Mouse (Mus musculus) neural tube, embryonic 10.5 days (tissue): ENCODE data around the gene Gm27029.
"Not testable (repeated sequence)": the region's sequence is repeated elsewhere in the genome, so short reads cannot be mapped to it uniquely, and the experiment has no call there.

Experiments used
- DNase-seq: peaks from one replicate; pipeline ENCODE4 v3.0.0-alpha.2; 2017; ENCODE audit warnings: low spot score; ENCODE audit errors: extremely low spot score

The Gm27029 gene

DNA sequence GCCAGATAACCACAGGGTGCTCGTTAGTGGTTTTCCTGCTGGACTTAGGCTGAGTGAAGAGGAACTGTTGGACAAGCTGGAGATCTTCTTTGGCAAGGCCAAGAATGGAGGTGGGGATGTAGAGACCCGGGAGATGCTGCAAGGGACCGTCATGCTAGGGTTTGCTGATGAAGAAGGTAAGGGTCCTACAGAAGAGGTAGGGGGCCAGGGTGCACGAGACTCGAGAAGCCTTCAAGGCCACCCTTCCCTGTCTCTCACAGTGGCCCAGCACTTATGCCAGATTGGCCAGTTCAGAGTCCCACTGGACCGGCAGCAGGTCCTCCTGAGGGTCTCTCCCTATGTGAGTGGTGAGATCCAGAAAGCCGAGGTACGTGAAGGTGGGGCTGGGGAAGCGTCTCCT lies 33.0 kb upstream of the Gm27029 start:
- DNase-seq, result no peak

DNA sequence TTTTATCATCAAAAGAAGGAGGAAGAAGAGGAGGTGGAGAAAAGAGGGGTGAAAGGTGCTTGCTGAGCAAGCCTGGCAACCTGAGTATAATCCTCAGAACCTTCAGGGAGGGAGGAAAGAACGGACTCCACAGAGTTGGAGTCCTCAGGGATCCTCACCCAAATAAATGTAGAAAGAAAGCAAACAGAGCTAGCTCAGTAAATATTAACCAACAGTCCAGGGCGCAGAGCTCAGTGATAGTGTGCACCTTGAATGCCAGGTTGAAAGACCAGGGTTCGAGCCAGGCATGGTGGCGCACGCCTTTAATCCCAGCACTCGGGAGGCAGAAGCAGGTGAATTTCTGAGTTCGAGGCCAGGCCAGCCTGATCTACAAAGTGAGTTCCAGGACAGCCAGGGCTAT lies 31.0 kb upstream of the Gm27029 start:
- no peak for DNase-seq

DNA sequence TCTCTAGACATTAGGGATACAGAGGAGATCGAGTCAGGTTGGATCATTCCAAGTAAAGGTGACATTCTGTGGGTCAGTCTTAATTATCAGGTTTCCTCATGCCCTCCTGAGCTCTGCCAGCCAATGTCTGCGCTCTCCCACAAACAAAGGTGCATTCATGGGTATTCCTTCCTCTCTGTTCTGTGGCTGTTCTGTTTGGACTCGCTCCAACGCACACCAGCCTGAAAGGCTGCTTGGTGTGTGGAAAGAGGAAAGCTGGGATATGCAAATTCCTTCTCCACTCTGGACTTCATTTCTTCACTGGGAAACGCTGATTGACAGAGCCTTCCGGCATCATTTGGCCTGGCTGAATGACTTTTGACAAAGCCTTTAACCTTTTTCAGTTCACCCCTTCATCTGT lies 30.1 kb upstream of the Gm27029 start:
- DNase-seq, result no peak

DNA sequence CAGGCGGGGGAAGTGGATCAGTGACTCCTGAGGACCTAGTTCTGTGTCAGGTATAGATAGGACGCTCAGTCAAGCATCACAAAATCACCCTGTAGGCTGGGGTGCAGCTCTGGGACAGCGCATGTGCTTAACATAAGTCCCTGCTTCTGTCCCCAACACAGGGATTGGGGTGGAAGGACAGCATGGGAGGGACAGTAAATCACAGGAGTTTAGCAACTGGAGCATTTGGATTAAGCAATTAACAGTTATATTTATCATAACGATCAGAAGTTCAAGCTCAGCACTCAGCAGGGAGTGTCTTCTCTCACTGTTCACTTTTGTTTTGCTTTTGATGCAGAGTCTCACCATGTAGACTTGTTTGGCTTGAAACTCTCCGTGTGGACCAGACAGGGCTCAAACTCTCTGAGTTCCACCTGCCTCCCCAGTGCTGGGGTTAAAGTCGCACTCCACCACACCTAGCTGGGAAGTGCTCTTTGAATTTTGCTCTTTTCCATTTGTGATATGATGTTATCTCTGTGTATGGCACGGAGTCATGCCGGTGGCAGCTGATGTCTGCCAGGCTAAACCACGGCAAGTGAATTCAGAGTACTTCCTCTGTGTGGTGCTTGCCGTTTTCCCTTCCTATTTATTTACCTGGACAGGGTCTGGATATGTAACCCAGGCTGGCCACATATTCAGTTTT lies 27.6 kb upstream of the Gm27029 start:
- DNase-seq, result no peak

DNA sequence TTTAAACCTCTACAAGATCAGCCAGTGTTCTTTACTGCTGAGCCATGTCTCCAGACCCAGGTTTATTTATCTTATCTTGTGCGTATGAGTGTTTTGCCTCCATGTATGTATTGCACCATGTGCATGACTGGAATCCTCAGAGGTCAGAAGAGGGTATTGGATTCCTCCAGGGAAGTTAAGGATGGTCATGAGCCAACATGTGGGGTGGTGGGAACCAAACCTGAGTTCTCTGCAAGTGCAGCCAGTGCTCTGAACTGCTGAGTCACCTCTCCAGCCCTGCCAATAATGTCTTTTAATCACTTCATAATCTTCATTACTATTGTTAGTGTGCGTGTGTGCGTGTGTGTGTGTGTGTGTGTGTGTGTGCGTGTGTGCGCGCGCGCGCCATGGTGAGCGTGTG lies 26.9 kb upstream of the Gm27029 start:
- DNase-seq, result no peak

DNA sequence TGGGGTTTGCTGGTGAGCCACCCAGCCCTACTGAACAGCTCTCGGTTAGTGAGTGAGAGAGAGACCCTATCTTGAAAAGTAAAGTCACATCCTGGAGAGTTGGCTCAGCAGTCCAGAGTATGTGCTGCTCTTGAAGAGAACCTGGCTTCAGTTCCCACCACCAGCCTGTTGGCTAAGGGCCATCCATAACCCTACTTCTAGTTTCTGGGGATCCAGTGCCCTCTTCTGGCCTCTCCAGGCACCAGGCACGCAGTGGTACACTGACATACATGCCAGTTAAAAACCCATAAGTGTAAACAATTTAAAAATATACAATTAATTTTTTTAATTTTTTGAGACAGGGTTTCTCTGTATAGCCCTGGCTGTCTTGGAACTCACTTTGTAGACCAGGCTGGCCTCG lies 25.8 kb upstream of the Gm27029 start:
- DNase-seq, result no peak

DNA sequence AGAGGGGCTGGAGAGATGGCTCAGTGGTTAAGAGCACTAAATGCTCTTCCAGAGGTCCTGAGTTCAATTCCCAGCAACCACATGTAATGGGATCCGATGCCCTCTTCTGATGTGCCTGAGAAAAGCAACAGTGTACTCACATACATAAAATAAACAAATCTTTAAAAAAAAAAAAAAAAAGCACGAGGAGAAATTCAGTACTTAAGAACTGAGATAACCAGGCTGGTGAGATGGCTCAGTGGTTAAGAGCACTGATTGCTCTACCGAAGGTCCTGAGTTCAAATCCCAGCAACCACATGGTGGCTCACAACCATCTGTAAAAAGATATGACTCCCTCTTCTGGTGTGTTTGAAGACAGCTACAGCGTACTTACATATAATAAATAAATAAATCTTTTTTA lies 25.0 kb upstream of the Gm27029 start:
- DNase-seq, result not testable (repeated sequence)

DNA sequence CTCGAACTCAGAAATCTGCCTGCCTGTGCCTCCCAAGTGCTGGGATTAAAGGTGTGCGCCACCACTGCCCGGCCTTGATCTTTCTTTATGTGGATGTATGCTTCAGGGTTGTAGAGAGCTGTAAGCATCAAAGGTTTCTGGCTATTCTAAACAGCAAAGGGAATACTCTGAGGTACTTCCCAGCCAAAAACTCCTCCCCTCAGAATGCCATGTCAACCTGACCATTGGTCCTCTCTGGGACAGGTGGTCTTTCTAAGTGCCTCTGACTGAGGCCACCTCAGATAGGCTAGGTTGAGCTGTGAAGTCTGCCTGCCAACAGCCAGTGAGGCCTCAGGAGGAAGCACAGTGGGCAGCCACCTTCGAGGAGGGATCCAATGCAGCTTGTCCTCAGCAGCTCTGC lies 24.3 kb upstream of the Gm27029 start:
- DNase-seq, result no peak

DNA sequence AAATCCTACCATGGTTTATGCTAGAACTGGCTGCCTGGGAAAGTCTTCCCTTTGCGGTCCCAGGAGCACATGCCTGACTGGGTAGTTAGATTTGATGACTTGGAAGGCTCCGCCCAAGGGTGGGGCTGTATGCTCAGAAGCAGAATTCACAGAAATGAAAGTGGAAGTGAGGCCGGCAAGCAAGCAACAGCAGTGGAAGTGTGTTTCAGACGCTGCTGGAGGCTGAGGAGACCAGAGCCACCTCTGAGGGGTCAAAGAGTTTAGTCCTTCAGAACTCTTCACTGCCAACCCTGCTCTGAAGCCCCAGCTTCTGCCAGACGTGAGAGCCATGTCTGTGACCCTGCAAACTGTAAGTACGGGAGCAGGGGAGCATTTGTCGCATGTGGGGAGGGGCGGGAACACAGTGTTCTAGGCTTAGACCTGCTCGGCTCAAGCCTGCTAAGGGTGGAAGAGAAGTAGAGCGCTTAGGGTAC lies 23.7 kb upstream of the Gm27029 start, which contains the start of gene Ifi35:
Gene Ifi35 (plus strand): TSS at position 134 of the 473 bp plus-strand sequence.
- DNase-seq, result no peak

DNA sequence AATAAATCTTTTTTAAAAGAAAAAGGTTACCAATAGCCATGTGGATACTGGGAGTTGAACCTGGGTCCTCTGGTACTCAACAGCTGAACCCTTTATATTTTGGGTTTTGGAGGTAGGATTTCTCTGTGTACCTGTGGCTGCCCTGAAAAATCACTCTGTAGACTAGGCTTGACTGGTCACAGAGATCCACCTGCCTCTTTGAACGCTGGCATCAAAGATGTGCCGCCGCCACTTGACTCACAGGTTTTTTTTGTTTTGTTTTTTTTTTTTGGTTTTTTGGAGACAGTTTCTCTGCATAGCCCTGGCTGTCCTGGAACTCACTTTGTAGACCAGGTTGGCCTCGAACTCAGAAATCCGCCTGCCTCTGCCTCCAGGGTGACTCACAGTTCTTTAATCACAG lies 23.2 kb upstream of the Gm27029 start:
- DNase-seq, result no peak

DNA sequence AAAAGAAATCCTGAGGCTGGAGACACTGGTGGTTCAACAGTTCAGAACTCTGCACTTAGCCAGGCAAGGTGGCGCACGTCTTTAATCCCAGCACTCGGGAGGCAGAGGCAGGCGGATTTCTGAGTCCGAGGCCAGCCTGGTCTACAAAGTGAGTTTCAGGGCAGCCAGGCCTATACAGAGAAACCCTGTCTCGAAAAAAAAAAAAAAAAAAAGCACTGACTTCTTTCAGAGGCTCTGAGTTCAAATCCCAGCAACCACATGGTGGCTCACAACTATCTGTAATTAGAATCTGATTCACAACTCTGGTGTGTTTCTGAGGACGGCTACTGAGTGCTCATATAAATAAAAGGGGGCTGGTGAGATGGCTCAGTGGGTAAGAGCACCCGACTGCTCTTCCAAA lies 22.3 kb upstream of the Gm27029 start:
- DNase-seq, result not testable (repeated sequence)

DNA sequence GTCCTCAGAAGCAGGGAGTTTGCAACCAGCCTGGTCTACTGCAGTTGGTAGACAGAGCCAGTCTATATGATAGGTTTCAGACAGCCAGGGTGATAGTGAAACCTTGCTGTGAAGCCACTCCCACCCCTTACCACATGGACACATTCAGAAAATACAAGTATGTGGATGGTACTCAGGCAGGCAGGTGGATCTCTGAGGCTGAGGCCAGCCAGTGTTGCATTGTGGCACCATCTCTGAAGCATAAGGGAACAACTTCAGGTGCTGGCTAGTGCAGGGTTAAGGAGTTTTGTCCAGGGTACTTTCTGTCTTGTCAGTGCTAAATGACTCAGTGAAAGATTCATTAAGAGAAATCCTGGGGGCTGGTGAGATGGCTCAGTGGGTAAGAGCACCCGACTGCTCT lies 21.7 kb upstream of the Gm27029 start:
- peak; percentile 29 for DNase-seq

DNA sequence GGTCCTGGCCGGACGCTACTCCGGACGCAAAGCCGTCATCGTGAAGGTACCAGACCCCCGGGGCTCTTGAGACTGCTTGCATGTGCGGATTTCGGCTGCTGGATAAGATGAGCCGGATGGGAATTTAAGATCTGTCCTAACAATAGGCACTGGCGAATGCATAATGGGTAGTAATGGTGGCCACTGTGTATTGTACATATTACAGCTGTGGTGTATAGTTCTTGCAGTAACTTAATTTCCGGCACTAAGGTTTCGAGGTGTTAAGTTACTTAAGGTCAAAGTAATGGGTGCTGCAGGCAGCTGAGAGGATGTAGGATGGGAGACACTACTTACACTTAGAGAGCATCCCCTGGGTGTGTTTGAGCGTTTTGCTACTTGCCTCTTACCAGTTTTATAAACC lies 18.2 kb upstream of the Gm27029 start:
- no peak for DNase-seq

DNA sequence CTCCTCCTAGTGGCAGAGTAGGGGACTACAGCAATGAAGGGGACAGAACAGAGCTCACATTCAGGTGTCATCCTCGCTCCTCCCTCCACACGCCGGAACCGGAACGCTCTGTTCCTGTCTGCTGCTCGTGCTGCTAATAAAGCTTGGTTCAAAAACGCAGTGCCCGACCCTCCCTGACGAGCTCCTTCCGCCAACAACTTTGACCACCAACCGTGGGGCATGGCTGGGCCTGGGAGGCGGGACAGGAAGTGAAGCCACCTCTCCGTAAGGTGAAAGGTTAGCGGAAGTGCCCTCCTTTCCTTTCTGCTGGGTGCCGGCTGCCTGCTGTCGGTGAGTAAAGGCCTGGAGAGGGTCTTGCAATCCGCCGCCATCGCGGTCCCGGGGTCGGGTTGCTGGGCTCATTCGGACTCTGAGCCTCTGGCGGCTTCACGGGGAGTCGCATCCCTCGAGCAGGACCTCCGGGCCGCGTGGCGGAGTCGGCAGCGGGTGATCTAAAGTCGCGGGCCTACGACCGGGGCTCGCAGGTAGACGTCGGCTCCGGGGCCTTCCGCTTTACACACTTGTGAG lies 17.6 kb upstream of the Gm27029 start, which contains the start of gene Rpl27:
Gene Rpl27 (plus strand): TSS at position 172 of the 567 bp plus-strand sequence.
- peak; percentile 99 for DNase-seq

DNA sequence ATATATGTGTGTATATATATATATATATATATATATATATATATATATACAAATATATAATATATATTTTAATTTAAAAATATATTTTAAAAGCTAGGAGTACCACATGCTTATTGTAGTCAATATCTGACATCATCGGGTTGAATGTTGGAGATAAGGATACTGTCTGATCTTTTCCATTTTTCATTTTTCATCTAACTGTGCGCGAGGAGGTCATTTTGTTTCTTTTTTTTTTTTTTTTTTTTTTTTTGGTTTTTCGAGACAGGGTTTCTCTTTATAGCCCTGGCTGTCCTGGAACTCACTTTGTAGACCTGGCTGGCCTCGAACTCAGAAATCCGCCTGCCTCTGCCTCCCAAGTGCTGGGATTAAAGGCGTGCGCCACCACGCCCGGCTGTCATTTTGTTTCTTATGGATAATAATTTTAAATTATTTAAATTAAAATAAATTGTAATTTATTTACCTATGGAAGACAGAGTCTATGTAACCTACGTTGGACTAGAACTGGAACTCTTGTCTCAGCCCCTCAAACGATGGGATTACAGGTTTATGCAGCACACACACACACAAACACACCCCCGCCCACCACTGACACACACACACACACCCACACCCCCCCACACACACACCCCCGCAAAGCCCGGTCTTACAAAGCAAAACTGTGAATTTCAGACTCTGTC lies 17.0 kb upstream of the Gm27029 start:
- DNase-seq, result not testable (repeated sequence)

DNA sequence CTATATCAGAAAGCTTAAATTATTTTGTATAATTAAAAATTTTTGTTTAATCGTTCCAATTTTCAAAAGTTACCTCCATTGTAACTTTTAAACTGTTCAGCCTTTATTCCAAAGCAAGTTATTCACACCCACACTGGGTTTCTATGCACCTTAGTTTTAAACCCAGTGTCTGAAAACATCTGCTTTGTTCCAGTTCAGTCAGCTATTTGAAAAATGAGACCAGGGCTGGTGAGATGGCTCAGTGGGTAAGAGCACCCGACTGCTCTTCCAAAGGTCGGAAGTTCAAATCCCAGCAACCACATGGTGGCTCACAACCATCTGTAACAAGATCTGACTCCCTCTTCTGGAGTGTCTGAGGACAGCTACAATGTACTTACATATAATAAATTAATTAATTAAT lies 13.4 kb upstream of the Gm27029 start:
- not testable (repeated sequence) for DNase-seq

DNA sequence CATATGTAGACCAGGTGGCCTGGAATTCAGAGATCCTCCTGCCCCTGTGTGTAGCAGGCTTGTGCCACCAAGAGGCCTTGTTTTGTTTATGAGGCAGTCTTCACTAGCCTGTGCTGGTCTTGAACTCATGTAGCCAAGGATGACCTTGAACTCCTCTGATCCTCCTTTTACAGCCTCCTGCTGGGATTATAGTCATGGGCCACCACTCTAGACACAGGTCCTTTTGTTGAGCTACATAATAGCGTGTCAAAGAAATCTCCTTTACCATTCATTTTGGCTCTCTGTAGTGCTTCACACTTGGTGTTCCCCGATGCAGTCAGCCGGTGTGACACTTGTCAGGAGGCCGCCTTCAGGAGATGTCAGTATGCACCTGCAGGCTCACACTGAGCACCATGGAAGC lies 12.3 kb upstream of the Gm27029 start:
- no peak for DNase-seq

DNA sequence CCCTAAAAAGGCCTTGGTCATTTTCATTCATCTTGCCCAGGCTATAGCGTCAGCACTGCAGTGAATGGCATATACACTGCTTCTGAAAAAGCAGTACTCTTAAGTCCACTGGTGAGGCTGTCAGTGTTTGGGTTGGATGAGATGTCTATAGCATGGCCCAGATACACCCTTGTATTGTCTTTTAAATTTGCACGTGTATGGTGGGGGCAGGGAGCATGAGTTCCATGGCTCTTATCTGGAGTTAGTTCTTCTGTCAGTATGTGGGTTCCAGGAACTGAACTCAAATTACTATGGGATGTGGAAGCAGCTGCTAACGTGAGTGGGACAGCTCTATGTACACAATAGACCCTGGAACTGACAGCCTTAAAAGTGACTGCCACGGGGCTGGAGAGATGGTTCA lies 11.2 kb upstream of the Gm27029 start:
- no peak for DNase-seq

DNA sequence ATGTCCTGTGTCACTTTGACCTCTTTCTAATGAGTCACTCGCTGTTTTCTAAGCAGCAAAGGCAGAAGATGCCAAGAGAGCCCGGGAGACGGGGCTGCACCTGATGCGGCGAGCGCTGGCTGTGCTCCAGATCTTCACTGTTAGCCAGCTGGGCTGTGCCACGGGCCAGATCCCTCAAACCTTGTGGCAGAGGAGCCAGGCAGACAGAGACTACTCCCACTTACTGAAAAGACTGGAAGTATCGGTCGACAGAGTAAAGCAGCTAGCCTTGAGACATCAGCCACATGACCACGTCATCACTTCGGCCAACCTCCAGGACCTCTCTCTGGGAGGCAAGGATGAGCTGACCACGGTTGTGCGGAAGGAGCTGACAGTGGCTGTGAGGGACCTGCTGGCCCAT lies 8.8 kb upstream of the Gm27029 start:
- no peak for DNase-seq

DNA sequence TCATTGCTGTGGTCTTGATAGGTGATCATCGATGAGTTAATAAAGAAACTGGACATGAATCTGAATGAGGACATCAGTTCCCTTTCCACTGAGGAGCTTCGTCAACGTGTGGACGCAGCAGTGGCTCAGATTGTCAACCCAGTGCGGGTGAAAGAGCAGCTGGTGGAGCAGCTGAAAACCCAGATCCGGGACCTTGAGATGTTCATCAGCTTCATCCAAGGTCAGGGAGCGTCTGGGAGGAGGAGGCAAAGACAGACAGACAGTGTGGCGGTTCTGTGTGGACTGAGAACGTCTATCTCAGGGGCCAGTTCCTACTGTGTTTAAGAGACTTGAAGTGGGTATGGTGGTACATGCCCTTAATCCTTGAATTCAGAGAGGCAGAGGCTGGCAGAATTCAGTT lies 6.7 kb upstream of the Gm27029 start:
- DNase-seq, result no peak

DNA sequence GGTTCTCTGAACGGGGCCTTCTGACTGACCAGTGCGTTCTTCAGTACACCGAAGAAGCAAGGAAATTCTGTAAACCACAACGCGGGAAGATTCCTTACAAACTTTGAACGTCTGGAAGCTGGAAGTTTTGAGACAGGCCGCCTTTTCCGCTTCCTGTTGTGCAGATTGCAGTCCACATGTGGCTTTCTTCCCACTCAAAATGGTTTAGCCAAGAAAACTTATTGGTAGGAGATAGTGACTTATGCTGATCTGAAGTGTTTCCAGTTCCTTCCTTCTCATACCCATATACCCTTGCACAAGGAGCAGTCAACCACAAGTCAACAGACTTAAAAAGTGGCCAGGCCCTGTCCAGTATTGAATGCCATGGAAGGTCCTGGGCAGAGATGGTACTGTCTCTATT lies 1.6 kb upstream of the Gm27029 start:
- no peak for DNase-seq

DNA sequence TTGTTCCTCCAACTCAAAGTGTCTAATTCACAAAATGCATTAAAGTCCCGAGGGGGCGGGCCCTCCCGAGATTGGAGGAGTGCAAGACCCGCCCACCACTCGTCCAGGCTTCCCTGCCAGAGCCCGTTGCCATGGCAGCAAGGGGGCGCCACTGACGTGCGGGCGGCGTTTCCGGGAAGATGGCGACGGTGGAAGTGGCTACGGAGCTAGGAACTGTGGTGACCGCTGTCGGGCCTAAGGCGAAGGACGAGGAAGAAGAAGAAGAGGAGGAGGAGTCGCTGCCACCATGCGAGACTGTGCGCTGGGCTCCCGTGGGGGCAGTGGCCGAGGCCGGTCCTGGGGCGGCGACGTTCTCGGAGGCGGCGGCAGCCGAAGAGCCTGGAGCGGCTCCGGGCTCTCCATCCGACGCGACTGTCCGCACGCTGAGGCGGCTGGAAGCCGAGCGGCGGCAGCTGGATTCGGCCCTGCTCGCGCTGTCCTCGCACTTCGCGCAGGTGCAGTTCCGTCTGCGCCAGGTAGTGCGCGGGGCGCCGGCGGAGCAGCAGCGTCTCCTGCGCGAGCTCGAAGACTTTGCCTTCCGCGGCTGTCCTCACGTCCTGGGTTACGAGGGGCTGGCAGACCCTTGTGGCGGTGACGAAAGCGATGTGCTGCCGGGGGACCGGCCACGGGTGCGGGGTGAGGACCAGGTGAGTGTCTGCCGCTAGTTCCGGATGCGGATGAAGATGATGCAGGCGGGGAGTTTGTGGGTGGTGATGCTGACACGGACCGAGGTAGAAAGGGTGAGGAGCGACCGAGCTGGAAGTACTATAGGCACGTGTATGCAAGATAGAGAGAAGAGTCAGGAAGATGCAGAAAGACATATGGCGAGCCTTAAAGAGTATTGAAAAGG lies 573 bp upstream of the Gm27029 start, which contains the start of the genes Rundc1 and Ptges3l:
Gene Rundc1 (plus strand): TSS at position 161 of the 889 bp plus-strand sequence.
Gene Ptges3l (minus strand): TSS at position 409 of the 889 bp plus-strand sequence.
- peak; percentile 99 for DNase-seq
